Mouse (Mus musculus): ENCODE measurements at regions not wholly inside any gene's neighbourhood (a gene's known extent, or its start where the extent isn't known, plus 50 kb on each side); places are given as distances from the start of the nearest gene placed in this dataset.

DNA sequence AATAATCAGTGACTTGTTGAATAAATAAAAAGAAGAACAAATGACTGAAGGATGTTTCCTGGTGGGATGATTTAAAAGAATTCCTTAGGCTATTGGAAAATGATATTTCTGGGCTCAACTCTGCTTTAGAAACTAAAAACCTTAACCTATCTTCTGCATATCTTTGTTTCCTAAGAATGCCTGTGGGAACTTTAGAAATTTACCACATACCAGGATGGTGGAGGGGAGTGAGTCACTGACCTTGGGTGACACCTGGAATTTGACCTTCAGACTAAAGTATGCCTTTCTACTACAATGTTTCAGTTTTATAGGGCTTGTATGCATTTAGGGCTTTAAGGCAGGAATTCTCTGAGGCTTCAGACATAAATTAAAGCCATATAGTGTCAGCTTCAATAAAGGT is 972.3 kb downstream of the Ttll7 start:
- TF ChIP-seq CTCF (IDR thresholded peaks at IDR 0.05; ENCODE audit: borderline replicate concordance, insufficient read depth, low read length), result no peak
- TF ChIP-seq POLR2A (IDR thresholded peaks at IDR 0.05; ENCODE audit: low read depth, low read length), result no peak

All from embryonic fibroblast, embryonic 13.5 days (primary cell).